Mouse (Mus musculus): ENCODE results near the gene Galnt3.

Gene Galnt3

DNA sequence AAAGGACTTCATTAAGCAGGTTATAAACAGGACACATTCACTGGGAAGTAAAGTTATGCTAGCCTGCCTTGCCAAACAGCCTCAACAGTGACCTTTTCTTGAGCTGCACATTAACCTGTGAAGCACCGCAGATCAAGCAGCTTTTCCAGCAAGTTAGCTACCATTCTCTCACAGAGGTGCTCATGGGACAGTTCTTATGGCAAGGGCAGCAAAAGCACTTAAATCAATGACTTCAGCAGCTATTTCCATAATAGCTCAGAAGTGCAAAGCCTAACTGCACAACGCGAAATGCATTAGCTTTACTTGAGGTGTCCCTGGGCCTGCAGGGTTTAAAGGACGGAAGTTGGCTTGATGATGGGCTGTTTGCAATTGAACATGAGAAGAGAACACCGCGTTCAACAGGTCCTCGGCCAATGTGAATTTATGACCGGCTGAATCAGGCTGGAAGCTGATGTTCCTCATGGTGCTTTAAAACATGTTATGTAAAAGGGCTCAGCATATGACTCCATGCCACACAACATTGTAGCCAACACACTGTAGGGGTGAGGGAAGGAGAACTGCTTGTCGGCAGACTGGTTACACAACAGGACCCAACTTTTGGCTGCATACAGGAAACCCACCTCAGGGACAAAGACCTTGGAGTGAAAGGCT, 16.8 kb downstream of the Galnt3 start:
- no peak for DNase-seq (ENCODE audit: low spot score)

- DNase-seq (ENCODE audit: low spot score): no peak
Measured at GRCm38 (mm10) chr2:66103740-66104436, 20.9 kb downstream of the Galnt3 start.

- DNase-seq (ENCODE audit: low spot score): no peak
Measured at GRCm38 (mm10) chr2:66101686-66102304, 23.0 kb downstream of the Galnt3 start.

DNA sequence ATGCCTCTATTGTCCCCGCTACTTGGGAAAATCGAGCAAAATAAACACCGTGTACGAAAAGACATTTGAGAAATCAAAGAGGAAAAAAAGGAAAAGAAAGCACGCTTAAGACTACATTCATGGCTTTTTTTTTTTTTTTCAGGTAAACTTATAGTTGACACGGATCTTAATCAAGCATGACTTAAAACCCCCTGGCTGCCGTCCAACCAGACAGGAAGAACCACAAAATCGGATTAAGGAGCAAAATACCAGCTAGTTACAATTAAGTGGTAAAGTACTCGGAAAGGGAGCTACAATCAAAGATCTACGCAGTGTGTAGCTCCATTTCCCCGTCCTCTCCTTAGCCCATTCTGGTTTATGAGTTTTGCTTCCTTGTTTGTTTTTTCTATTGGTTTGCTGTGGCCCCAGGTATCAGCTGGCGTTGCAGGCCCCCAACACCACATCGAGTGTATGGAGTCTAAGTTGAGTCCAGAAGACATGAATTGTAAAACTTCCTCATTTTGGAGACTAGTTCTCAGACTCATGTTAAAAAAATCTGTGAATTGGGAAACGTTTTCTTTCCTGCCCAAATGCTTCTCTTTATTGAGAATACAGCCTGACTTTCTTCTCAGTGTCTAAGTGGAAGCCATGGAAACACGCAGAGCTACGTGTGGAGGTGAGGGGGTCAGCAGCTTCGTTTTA, 24.0 kb downstream of the Galnt3 start:
- no peak for DNase-seq (ENCODE audit: low spot score)

- no peak for DNase-seq (ENCODE audit: low spot score)
Measured at GRCm38 (mm10) chr2:66100239-66100638, 24.6 kb downstream of the Galnt3 start.

- DNase-seq (ENCODE audit: low spot score): no peak
Measured at GRCm38 (mm10) chr2:66094622-66095181, 30.1 kb downstream of the Galnt3 start.

GRCm38 (mm10) chr2:66091296-66091695, 33.5 kb downstream of the Galnt3 start:
- no peak for DNase-seq (ENCODE audit: low spot score)

DNA sequence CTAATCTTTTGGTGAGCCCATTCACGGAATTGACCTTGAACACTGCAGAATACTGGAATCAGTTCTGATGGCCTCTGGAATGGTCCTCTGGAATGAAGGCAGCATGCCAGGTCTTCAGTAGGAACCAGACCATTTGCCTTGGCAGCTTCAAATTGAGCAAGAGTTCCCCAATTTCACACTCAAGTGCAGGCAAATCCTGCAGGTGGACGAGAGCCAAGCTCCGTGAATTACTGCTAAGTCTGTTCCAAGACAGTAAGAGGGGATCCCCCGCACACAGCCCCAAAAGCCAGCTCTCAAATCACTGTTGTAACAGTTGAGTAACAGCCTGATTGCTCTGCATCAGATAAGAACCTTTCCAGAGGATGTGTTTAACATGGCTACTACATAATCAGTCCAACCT, 42.9 kb downstream of the Galnt3 start:
- no peak for DNase-seq (ENCODE audit: low spot score)

GRCm38 (mm10) chr2:66080731-66081130, 44.1 kb downstream of the Galnt3 start:
- DNase-seq (ENCODE audit: low spot score): no peak

GRCm38 (mm10) chr2:66069454-66069853, 55.3 kb downstream of the Galnt3 start:
- DNase-seq (ENCODE audit: low spot score): no peak

DNA sequence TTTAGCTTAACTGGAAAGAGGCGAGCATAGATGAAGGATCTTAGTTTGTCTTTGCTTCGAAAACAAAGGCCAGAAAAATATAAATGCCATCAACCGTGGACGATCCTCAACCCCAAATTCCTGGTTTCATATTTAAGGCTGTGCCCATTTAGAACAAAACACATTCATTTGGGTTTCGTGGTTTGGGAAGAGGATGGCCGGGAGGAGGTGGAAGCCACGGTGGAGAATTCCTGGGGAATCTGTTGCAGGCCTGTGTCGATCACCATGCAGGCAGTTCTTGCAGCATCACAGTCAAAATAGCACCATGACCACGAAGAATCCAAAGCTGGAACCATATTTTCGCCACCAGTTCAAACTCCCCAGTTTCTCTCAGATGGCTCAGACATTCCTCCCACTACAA, 61.5 kb downstream of the Galnt3 start:
- DNase-seq (ENCODE audit: low spot score): no peak

- DNase-seq (ENCODE audit: low spot score): no peak
Measured at GRCm38 (mm10) chr2:66044405-66045089, 80.2 kb downstream of the Galnt3 start.

DNA sequence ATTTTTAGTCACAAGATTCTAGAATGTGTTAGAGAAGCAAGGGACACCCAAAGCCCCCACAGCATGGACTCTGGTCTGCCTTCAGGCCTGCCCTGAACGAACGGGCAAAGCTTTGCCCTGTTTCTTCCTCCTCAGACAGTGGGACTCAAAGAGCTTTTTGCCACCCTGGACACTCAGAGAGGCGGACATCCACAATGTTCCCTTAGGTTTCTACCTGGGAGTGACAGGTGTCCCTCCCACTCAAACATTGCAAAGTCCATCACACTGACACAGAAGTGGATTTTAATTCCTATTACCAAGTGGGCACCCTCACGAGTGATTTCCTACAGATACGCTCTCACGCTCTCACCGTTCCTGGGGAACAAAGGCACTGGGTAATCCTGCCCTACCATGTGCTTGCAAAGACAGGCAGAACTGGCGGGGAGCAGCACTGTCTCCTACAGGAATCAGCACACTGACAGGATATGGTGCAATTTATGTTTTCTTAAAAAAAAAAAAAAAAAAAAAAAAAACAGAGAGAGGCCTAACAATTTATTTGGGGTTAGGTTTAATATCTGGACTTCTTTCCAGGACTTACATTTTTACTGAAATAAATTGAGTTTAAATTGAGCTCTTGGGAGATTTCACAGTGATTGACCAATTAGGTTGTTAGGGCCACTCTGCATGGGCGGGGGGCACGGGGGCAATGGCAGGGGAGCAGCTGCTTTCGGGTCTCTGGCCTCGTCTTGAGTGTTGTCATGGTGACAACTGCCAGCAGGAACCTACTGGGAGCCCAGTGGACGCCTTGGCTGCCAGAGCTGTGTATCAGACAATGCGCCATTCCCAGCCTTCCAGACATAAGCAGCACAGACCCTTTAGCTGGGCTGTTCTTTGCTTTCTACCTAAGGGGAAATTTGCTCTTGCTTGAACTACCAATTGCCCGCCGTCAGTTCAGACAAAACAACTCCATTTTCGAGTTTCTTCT, 81.1 kb downstream of the Galnt3 start:
- no peak for DNase-seq (ENCODE audit: low spot score)

DNA sequence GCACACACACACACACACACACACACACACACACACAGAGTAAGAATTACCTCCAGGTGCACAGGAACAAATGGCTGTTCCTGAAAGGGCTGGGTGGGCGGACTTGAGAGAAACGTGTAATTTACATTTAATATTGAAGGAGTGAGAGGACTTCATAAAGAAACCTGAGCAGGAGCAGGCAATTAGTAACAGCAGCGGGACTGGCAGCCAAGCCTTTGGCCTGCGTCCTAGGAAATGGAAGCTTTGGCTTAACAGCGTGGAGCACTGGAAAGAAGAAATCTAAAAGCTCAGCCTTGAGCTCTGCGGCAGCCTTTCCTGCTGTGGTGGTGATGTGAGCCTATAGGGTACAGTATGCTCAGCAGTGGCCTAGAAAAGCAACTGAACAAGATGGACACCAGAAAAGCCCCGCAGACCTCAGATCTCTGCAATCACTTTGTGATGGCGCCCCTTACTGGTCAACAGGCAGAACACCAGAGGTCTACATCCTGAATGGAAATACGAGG, 82.8 kb downstream of the Galnt3 start:
- peak; percentile 49 for DNase-seq (ENCODE audit: low spot score)

DNA sequence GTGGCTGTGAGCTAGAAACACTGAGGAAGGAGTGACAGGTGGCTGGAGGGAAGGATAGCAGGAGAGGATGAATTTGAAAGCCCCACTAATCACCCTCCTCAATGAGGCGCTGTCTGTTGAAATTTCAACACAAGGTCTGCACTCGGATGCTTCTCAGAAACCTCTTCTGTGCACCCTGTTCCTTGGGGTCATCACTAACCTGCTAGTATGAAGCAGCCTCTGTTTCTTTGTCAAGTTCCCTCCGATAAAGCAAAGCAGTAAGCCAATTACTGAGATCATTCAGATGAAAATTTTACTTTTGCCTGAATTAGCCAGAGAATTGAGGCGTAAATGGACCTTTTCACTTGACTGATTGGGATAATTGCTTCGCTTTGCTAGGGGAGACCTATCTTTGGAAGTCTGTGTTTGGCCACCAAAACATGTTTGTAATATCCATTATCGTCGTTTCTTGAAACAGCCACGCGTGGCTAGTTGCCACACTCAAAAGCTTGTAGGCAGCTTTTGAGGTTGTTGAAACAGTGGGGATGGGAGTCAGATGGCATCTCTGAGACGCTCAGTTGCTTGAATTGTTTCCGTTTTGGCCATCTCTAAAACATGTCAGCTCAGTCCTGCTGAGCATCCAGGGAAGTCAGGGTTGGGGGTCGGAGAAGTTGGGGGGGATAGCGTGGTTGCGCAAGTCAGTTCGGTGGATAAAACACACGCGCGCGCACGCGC, 83.4 kb downstream of the Galnt3 start:
- DNase-seq (ENCODE audit: low spot score): no peak

DNA sequence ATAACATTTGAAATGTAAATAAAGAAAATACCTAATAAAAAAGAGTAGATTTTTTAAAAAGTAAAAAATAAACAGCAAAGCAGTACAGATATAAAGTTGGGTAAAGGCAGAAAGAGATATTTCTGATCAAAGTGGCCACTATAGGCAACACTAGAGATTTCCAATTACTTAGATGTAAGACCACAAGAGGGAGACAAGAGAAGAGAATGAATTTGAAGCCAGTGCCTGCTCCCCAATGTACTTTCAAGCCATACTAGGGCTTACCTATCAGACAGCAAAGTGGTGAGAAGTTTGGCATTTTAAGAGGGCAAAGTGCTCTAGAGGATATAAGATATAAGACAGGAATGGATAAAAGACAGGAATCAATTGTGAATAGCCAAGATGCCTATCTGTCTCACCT, 84.2 kb downstream of the Galnt3 start:
- no peak for DNase-seq (ENCODE audit: low spot score)

- no peak for DNase-seq (ENCODE audit: low spot score)
Measured at GRCm38 (mm10) chr2:66034907-66035679, 89.7 kb downstream of the Galnt3 start.

All from layer of hippocampus, adult 9-10 months (tissue).